Mouse (Mus musculus): ENCODE results near the gene Rab5b.
A peak's percentile ranks its signal among the peaks of the same experiment; 100 is the strongest.
"Not testable (repeated sequence)": the region's sequence is repeated elsewhere in the genome, so short reads cannot be mapped to it uniquely, and the experiment has no call there.

Gene Rab5b

GRCm38 (mm10) chr10:128695992-128696807, at the start of gene Rab5b:
TSS of gene Rab5b (minus strand) at chr10:128696264.
- DNase-seq, result peak; percentile 95

GRCm38 (mm10) chr10:128744680-128745601, 48.9 kb upstream of the Rab5b start, which contains the start of gene Dgka:
TSS of gene Dgka (minus strand) at chr10:128744855.
- peak; percentile 26 for DNase-seq

DNA sequence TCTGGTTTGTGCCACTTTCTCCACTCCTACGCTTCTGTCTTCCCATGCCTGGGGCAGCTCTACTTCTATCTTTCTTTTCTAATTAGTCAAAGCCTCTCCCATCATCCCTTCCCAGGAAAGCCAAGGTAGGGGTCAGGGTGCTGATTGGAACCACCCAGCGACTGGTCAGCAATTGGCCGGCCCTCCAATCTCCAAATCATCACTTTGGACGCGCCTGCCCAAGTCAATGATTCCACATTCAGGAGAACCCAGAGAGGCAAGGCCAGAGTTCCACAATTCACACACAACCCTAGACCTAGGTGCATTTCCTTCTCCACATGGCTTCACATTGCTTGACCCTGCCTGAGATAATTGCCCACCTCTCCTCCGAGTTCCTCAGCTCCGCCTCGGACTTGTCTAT, 48.1 kb upstream of the Rab5b start:
- peak; percentile 8 for DNase-seq

GRCm38 (mm10) chr10:128743791-128744191, 47.7 kb upstream of the Rab5b start:
- DNase-seq, result peak; percentile 76

DNA sequence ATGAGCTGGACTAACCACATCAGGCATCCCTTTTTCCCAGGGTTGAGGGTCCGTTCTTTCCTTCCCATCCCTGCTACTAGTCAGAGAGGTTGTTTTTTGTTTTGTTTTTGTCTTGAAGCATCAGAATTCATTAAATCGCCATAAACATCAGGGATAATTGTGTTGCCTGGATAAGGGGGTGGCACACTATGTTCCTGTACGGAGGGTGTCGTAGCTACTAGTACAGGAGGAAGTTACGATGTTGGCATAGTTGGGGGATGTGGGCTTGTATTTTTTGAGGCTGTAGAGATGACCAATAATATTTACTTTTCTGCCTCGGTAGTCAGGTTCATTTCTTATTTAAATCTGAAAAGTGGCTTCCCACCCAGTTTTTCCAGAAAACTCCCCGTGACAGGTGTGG, 47.2 kb upstream of the Rab5b start:
- DNase-seq, result peak; percentile 14

GRCm38 (mm10) chr10:128742616-128743015, 46.6 kb upstream of the Rab5b start:
- no peak for DNase-seq

DNA sequence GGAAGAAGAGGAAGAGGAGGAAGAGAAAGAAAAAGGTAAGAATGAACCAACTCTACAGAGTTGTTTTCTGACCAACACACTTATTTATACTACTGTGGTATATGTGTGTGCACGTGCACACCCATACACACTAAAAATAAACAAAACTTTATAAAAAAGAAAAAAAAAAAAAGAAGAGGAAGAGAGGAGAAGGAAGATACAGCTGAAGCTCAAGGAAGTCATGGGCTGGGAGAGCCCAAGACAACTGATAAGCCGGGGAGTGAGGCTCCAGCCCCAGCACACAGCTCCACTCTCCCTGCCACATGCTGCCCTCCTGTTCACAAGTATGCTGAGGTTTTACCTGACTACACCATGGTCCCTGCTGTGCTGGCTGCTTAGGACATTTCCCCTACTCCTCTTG, 44.2 kb upstream of the Rab5b start:
- no peak for DNase-seq

- no peak for DNase-seq
Observed at GRCm38 (mm10) chr10:128737435-128737834, 41.4 kb upstream of the Rab5b start.

DNA sequence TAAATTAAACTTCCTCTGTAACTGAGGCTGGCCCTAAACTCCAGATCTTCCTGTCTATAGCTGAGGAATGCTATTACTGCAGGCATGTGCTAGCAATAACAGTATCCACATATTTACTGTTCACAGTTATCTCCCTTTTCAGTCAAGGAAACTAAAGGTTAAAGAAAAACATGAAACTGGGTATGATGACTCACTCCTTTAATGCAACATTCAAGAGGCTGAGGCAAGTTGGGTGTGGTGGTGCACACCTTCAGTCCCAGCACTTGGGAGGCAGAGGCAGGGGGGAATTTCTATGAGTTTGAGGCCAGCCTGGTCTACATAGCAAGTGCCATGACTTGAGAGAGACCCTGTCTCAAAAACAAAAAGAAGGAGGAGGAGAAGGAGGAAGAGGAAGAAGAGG, 35.9 kb upstream of the Rab5b start:
- DNase-seq, result no peak

DNA sequence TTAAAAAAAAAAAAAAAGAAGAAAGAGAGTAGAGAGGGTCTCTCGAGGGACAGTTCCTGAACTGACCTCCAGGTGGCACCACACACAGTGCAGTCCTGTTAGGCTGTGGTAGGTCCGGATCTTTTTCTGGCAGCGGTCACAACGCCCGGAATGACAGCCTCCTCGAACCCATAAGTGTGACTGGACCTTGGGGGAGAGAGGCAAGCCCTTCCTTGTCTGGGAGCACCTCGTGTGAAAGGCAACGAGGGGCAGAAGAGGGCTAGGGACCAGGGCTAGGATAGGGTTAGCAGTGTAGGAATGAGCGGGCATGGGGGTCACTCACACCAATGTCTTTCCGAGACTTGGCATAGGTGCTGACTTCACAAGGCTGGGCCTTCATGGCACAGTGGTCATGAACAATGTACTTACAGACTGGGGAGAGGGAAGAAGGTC, 35.0 kb upstream of the Rab5b start:
- DNase-seq, result peak; percentile 87

GRCm38 (mm10) chr10:128728059-128728458, 32.0 kb upstream of the Rab5b start:
- no peak for DNase-seq

GRCm38 (mm10) chr10:128725466-128725865, 29.4 kb upstream of the Rab5b start:
- DNase-seq, result not testable (repeated sequence)

DNA sequence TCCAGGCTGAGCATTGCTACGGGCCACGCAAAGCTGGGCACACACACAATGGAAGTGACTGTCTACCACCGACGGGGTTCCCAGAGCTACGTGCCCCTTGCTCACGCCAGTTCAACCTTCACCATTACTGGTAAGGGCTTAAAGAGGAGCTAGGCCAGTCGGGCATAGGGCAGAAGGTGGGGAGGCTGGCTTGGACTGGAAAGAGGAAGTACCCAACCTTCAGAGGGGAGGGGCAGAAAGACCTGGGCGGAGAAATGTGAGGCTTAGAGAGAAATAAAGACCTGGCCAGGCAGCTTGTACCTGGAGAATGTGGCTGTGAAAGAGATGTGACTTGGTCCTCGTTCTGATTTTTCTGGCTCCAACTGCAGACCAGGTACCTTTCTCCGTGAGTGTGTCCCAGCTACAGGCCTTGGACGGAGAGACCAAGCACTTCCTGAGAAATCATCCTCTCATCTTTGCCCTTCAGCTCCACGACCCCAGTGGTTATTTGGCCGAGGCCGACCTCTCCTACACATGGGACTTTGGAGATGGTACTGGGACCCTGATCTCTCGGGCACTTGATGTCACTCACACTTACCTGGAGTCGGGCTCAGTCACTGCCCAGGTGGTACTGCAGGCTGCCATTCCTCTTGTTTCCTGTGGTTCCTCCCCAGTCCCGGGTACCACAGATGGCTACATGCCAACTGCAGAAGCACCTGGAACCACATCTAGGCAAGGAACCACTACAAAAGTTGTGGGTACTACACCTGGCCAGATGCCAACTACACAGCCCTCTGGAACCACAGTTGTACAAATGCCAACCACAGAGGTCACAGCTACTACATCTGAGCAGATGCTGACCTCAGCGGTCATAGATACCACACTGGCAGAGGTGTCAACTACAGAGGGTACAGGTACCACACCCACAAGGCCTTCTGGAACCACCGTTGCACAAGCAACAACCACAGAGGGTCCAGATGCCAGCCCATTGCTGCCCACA, 19.8 kb upstream of the Rab5b start:
- peak; percentile 19 for DNase-seq

- DNase-seq, result not testable (repeated sequence)
Observed at GRCm38 (mm10) chr10:128711318-128711717, 15.3 kb upstream of the Rab5b start.

- DNase-seq, result peak; percentile 12
Observed at GRCm38 (mm10) chr10:128705317-128705693, 9.2 kb upstream of the Rab5b start.

DNA sequence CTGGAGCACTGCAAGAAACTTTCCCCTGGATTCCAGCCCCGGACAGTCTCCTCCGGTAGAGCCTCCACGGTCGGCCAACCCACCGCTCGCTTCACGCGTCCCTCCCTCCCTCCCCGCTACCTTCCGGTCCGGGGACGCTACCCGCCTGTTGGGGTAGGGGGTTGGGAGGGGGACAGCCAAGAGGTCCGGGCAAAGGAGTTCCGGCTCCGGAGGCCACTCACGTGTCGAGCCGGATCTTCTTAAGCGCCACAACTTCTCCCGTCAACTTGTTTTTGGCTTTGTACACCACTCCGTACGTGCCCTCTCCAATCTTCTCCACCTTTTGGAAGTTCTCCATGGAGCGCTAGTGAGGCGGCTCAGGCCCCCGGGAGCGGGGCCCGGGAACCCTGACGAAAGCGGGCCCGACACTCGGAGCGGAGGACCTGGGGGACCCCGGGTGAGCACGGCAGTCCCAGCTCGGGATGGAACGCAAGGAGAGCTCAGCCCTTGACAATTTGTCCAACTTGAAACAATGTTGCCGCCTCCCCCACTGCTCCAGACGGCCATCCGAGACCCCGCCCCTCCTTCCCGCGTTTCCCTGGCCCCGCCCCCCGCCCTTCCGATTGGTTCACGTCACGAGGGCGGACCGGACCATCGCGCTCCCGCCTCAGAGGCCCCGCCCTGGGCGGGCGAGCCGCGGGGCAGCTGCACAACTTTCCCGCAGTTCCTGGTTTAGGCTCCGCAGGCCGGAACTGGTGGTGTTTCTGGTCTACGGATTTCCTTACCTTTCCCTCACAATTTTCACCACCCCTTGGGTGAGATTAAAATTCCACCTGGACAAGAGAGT, 8.6 kb upstream of the Rab5b start, which contains the start of gene Cdk2:
Cdk2 (minus strand) TSS at position 541 of the 826 bp plus-strand sequence.
- DNase-seq, result peak; percentile 93

DNA sequence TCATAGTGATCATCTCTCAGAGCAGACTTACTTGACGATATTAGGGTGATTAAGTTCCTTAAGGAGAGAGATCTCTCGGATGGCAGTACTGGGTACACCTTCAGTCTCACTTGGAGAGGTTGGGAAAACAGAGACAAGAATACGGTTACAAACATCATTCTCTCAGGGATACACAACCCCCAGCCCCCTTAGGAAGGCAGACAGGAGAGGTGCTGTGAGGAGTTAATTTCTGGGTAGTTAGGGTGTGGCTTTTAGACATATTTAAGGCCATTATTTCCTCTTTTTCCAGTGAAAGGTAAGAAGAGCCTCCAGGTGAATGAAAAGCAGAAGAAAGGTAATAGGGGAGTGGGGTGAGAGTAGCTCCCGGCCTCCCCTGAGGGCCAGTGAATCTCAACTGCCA, 7.8 kb upstream of the Rab5b start, which contains the start of gene Pmel:
Pmel (plus strand) TSS at position 301 of the 400 bp plus-strand sequence.
- no peak for DNase-seq

DNA sequence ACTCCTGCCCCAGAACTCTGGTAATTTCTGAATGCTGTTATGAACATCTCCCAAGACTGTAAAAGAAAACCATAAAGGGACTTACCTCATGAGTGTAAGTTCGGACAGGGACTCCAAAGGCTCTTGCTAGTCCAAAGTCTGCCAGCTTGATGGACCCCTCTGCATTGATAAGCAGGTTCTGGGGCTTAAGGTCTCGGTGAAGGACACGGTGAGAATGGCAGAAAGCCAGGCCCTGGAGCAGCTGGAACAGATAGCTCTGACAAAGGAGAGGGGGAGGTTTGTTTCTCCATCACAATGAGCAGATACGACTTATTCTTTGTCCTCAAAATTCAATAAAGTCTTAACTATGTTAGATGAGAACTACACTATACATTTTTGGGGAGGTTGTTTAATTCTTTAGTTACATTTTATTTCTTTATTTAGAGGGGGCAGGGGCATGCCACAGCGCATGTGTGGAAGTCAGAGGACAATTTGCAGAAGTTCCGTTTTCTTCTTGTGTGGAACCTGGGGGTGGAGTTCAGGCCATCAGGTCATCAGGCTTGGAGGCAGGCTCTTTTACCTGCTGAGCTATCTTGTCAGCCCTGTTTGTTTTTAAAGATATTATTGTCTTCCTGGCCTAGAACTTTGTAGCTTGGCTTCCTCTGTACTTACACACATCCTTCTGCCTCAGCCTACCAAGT, 6.4 kb upstream of the Rab5b start:
- no peak for DNase-seq

DNA sequence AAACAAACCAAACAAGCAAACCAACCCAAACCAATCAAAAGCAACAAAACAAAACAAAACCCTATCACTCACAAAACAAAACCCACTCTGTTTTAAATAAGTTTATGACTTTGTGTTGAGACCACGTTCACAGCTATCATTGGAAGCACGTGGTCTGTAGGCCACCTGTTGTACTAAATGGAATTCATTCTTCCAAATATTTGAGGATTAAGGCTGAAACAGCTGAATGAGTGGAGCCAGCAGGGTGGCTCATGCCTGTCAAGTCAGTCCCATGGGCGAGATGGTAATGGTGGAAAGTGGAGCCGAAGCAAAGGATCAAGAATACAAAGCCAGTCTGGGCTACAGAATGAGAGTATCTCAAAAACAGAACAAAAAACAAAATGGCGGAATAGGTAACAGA, 4.6 kb upstream of the Rab5b start:
- no peak for DNase-seq

GRCm38 (mm10) chr10:128699611-128700010, 3.5 kb upstream of the Rab5b start:
- no peak for DNase-seq

DNA sequence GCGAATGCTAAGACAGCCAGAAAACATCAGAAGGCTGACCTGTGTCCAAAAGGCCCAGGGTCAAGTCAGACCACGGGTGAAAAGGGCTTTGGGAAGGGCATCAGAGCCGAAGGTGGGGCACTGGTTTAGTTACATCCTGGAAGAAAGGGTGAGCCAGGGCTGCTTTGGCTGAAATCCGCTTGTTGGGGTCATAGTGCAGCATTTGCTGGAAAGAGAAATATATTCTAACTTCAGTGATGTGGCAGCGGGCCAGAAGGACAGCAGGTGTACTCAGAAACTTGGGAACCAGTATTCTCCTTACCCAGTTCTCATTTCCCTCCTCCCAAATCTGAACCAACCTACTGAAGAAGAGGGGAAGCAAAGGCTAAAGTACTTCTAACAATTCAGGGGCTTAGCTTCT, 2.9 kb upstream of the Rab5b start:
- no peak for DNase-seq

All from lung, postnatal 14 days (tissue).